Mouse (Mus musculus): ENCODE measurements around the gene Foxp1. TPM values are rescaled to one million over a fixed set of nuclear protein-coding genes. Genes with fewer than 3 reads are reported as not detected.
A peak's percentile ranks its signal among the peaks of the same experiment; 100 is the strongest.

Gene Foxp1
- polyA plus RNA-seq, 1 experiment = 162 TPM

DNA sequence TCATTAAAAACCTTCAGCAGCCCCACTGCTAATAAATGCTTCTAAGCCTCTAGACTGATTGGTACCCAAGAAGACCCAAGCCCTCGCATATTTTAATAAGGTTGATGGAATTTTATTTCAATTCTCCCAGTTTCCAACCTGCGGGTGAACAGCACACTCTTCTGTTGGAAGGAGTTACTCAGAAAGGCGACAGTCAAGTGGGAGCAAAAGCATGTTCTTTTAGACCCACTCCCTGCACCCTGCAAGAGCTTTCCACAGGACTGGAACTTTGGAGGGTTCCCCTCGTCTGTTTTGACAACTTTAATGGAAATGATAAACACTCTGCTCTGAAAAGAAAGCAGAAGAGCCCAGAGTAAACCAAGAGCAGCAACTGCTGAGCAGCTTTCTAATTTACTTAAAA, 257.3 kb downstream of the Foxp1 start:
- 19% methylated on average over 4 of the region's 4 CpGs for WGBS
- Histone ChIP-seq H3K27ac (ENCODE audit: insufficient read depth, low read length) (peak overlapping the region; percentile 87), H3K4me1 (ENCODE audit: control insufficient read depth, insufficient read depth, insufficient read length) (peaks cover 2% of the 10 kb centered on the region; the same call in 1 of the 2 replicates), H3K27me3 (ENCODE audit: control insufficient read depth, insufficient read depth, low read length) (no peaks in the 10 kb centered on the region), H3K36me3 (ENCODE audit: control insufficient read depth, insufficient read depth, low read length) (no peaks in the 10 kb centered on the region), H3K4me3 (ENCODE audit: extremely low read depth, insufficient read depth, insufficient read length) (peak overlapping the region; percentile 58)
- TF ChIP-seq CTCF (IDR thresholded peaks at IDR 0.05; ENCODE audit: extremely low read depth, insufficient read depth, insufficient read length, insufficient replicate concordance) (no peak), POLR2A (IDR thresholded peaks at IDR 0.05; ENCODE audit: low read depth, low read length) (no peak)
- DNase-seq (ENCODE audit: low read depth in 1 of 2, low spot score in 2 of 2) = no peak

DNA sequence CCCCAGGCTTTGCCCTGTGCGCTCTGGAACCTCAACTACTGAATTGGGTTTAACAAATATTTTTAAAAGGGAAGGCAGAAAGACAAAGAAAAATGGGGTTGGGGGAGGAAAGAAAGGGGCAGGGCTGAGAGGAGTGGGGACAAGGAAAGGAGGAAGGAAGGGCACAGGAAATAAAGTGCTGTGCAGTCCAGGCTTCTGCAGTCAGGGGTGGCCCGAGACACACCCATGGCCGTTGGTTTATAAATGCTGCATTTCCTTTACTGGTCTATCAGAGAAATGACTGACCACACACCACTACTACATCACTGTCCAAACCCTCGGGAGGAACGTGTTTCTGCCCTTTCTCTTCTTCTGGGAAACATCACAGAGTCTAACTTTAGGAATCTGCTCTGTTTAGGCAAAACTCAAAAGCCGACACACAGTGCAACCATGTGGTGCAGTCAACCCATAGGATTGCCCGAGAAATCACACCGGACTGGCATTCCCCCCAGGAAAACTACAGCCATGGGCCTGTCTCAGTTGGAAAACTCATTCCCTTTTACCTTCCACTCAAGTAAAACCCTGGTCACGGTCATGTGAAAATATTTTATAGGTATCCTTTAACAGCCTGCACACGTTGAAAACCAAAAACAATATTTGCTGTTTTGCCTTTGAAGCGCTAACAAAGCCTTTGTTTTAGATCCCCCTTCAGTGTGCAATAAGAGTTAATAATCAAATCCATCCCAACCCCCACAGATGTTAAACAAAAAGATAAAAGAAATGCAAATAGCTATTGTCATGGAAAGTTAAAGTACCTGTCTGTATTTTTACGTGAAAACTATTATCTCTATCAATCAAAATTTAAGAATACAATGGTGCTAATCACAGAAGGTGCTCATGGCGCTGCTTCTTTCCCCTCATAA, 258.1 kb downstream of the Foxp1 start:
- peak in 1 of 2 experiments; percentile 46 for DNase-seq (ENCODE audit: low read depth in 1 of 2, low spot score in 2 of 2)
- peak overlapping the region; percentile 93 for H3K27ac ChIP-seq (ENCODE audit: insufficient read depth, low read length)
- H3K36me3 ChIP-seq (ENCODE audit: control insufficient read depth, insufficient read depth, low read length) = peaks cover 3% of the 10 kb centered on the region; the same call in 1 of the 2 replicates
- peak overlapping the region; percentile 64 for H3K4me3 ChIP-seq (ENCODE audit: extremely low read depth, insufficient read depth, insufficient read length)
- no peak for TF ChIP-seq CTCF (IDR thresholded peaks at IDR 0.05; ENCODE audit: extremely low read depth, insufficient read depth, insufficient read length, insufficient replicate concordance)
- TF ChIP-seq POLR2A (IDR thresholded peaks at IDR 0.05; ENCODE audit: low read depth, low read length) = peak; percentile 20; the same call in 1 of the 2 replicates
- peaks cover 6% of the 10 kb centered on the region for H3K4me1 ChIP-seq (ENCODE audit: control insufficient read depth, insufficient read depth, insufficient read length)
- 9% methylated on average over 13 of the region's 13 CpGs for WGBS
- H3K27me3 ChIP-seq (ENCODE audit: control insufficient read depth, insufficient read depth, low read length) = no peaks in the 10 kb centered on the region

DNA sequence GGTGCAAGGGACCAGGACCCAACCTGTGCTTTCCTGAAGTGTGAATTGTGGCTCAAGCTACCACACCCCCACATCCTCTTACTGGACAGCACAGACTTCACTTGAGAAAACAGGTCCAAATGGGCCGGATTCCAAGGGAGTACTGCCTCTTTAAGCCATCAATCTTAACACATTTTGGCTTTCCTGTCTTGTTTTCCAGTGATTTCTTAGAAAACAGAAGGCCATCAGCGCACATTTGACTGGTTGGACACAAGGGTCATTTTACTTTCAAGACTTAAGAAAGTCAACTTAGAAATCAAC, 258.7 kb downstream of the Foxp1 start:
- TF ChIP-seq POLR2A (IDR thresholded peaks at IDR 0.05; ENCODE audit: low read depth, low read length) (no peak), CTCF (IDR thresholded peaks at IDR 0.05; ENCODE audit: extremely low read depth, insufficient read depth, insufficient read length, insufficient replicate concordance) (no peak)
- DNase-seq (ENCODE audit: low read depth in 1 of 2, low spot score in 2 of 2) = no peak
- Histone ChIP-seq H3K36me3 (ENCODE audit: control insufficient read depth, insufficient read depth, low read length) (peaks cover 4% of the 10 kb centered on the region; the same call in 1 of the 2 replicates), H3K27me3 (ENCODE audit: control insufficient read depth, insufficient read depth, low read length) (no peaks in the 10 kb centered on the region), H3K4me1 (ENCODE audit: control insufficient read depth, insufficient read depth, insufficient read length) (peaks cover 8% of the 10 kb centered on the region), H3K27ac (ENCODE audit: insufficient read depth, low read length) (peak overlapping the region; percentile 93), H3K4me3 (ENCODE audit: extremely low read depth, insufficient read depth, insufficient read length) (peak overlapping the region; percentile 64)
- WGBS = 16% methylated on average over 2 of the region's 2 CpGs

DNA sequence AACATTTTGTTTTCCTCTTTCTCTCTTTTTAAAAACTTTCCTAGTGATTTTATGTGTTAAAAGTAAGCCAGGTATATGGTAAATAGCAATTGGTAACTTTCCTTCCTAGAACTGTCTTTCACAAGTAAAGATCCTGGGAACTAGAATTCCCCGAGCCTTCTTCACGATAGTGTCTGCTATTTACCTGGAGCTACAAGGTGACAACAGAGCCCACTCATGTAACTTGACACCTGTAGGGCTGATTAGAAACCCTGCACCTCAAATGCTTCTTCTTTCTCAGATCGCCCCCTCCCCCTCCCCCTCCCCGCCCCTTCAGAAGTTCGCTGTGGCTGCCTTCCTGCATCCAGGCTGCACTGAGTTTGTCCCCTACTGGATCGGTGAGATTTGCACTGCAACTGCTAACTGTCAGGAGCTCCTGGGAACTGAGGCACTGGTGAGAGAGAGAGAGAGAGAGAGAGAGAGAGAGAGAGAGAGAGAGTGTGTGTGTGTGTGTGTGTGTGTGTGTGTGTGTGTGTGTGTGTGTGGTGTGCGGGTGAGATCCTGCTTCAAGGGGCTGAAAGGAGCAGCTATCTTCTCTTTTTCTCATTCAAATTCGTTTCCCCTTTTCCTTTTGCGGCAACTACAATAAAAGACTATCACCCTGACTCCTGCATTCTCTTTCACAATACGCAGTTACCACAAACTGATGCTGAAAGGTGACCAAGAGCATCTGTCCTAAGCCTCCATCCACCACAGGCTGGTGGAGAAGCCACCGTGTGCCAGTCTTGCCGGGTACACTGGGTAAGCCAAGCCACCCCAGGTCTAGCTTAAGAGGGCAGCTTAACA, 259.2 kb downstream of the Foxp1 start:
- H3K4me3 ChIP-seq (ENCODE audit: extremely low read depth, insufficient read depth, insufficient read length) = peak overlapping the region; percentile 64

DNA sequence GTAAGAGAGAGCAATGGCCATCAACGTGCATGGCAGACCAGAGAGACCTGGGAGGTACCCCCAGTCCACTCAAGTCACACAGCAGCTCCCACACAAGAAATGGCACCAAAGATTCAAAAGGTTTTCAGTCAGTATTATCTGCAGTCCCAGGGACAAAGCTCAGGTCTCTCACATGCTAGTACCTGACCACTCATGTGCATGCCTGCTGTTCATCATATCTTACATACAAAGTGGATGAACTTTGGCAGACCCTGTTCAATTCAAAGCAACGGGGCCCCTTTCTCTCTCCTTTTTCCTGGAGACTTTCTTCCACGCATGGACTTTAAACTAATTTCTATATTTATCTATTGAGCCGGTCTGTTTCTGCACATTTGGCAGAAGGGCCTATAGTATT, 260.8 kb downstream of the Foxp1 start:
- TF ChIP-seq CTCF (IDR thresholded peaks at IDR 0.05; ENCODE audit: extremely low read depth, insufficient read depth, insufficient read length, insufficient replicate concordance) (no peak), POLR2A (IDR thresholded peaks at IDR 0.05; ENCODE audit: low read depth, low read length) (no peak)
- peaks cover 7% of the 10 kb centered on the region; the same call in 1 of the 2 replicates for H3K36me3 ChIP-seq (ENCODE audit: control insufficient read depth, insufficient read depth, low read length)
- peaks cover 15% of the 10 kb centered on the region for H3K4me1 ChIP-seq (ENCODE audit: control insufficient read depth, insufficient read depth, insufficient read length)
- no peak for DNase-seq (ENCODE audit: low read depth in 1 of 2, low spot score in 2 of 2)
- peak overlapping the region; percentile 88 for H3K27ac ChIP-seq (ENCODE audit: insufficient read depth, low read length)
- H3K4me3 ChIP-seq (ENCODE audit: extremely low read depth, insufficient read depth, insufficient read length) = peak overlapping the region; percentile 25; the same call in 1 of the 2 replicates
- no peaks in the 10 kb centered on the region for H3K27me3 ChIP-seq (ENCODE audit: control insufficient read depth, insufficient read depth, low read length)
- WGBS = 33% methylated on average over 4 of the region's 4 CpGs

More for the DNA sequence above, 259.2 kb downstream of the Foxp1 start:
- WGBS = 12% methylated on average over 12 of the region's 12 CpGs
- Histone ChIP-seq H3K27ac (ENCODE audit: insufficient read depth, low read length) (peak overlapping the region; percentile 93), H3K4me1 (ENCODE audit: control insufficient read depth, insufficient read depth, insufficient read length) (peaks cover 10% of the 10 kb centered on the region), H3K27me3 (ENCODE audit: control insufficient read depth, insufficient read depth, low read length) (no peaks in the 10 kb centered on the region), H3K36me3 (ENCODE audit: control insufficient read depth, insufficient read depth, low read length) (peaks cover 7% of the 10 kb centered on the region; the same call in 1 of the 2 replicates)
- DNase-seq (ENCODE audit: low read depth in 1 of 2, low spot score in 2 of 2) = peak in 1 of 2 experiments; percentile 12
- TF ChIP-seq CTCF (IDR thresholded peaks at IDR 0.05; ENCODE audit: extremely low read depth, insufficient read depth, insufficient read length, insufficient replicate concordance) = no peak
- TF ChIP-seq POLR2A (IDR thresholded peaks at IDR 0.05; ENCODE audit: low read depth, low read length) = peak; percentile 7; the same call in 1 of the 2 replicates

DNA sequence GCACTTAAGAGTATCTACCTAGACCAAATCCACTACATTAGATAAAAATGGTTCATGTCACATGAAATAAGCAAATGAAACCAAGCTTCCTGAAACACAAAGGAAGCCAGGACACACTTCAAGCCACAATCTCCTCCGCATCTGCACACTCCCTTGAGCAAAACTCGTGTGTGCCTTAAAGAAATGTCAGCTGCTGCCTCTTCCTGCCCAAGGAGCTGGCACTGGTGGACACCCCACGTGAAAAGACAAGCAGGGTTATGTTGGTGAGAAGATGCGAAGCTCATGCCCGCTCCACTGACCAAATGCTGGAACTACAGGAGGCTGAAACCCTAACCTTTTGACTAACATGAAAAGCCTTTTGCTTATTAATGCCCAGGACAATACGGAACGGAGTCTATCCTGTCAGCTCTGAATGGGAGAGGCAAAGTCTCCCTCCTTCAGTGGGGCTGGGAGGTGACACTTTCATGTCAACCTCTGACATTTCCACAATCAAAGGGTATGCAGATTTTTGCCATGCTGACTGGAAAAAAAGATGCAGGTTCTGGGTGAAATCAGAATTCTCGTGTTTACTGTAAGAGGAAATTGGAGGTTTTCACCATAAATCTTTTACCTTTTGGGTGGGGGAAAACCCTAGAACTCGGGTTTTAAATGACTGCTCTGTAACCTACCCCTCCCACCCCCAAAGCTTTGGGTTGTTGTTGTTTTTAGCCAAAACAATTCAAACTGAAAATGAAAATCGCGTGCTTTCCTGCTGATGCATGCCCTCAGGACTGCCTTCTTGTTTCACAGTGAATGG, 261.4 kb downstream of the Foxp1 start:
- Histone ChIP-seq H3K4me1 (ENCODE audit: control insufficient read depth, insufficient read depth, insufficient read length) (peaks cover 15% of the 10 kb centered on the region), H3K36me3 (ENCODE audit: control insufficient read depth, insufficient read depth, low read length) (peaks cover 7% of the 10 kb centered on the region; the same call in 1 of the 2 replicates), H3K27ac (ENCODE audit: insufficient read depth, low read length) (peak overlapping the region; percentile 88), H3K27me3 (ENCODE audit: control insufficient read depth, insufficient read depth, low read length) (no peaks in the 10 kb centered on the region), H3K4me3 (ENCODE audit: extremely low read depth, insufficient read depth, insufficient read length) (peak overlapping the region; percentile 26; the same call in 1 of the 2 replicates)
- DNase-seq (ENCODE audit: low read depth in 1 of 2, low spot score in 2 of 2) = peak; percentile 52 to 71
- 7% methylated on average over 11 of the region's 11 CpGs for WGBS
- TF ChIP-seq POLR2A (IDR thresholded peaks at IDR 0.05; ENCODE audit: low read depth, low read length) (no peak), CTCF (IDR thresholded peaks at IDR 0.05; ENCODE audit: extremely low read depth, insufficient read depth, insufficient read length, insufficient replicate concordance) (no peak)
